In genomic region chr9:92374705-92375199, GRCm38 (mm10) we compare ENCODE assay signal across 8 mouse cellular contexts.
DNase-seq lines count a peak whose midpoint lies in the region; ATAC-seq lines count a peak whose summit lies in the region.

No protein-coding gene starts in this region.

- no peak overlapping the region for H3K4me2 ChIP-seq in hindbrain, embryonic 14.5 days (replicated peaks)
- H3K4me2 ChIP-seq in forebrain, embryonic 14.5 days (ENCODE audit: low read length) = no peak overlapping the region

- H3K9ac ChIP-seq in hindbrain, embryonic 14.5 days = no peak overlapping the region
- H3K9ac ChIP-seq in forebrain, embryonic 14.5 days (ENCODE audit: low read length) = no peak overlapping the region

- H3K4me1 ChIP-seq in hindbrain, embryonic 14.5 days (replicated peaks; ENCODE audit: control insufficient read depth, insufficient read depth, low read length) = no peaks in the 10 kb centered on the region
- no peaks in the 10 kb centered on the region for H3K4me1 ChIP-seq in hindbrain, embryonic 10.5 days (replicated peaks)
- no peaks in the 10 kb centered on the region for H3K4me1 ChIP-seq in forebrain, embryonic 14.5 days (ENCODE audit: control insufficient read depth, insufficient read depth, low read length)

- WGBS in hindbrain, embryonic 14.5 days = 67% methylated on average over 7 of the region's 7 CpGs
- WGBS in hindbrain, embryonic 10.5 days = 68% methylated on average over 7 of the region's 7 CpGs
- WGBS in forebrain, embryonic 14.5 days = 70% methylated on average over 7 of the region's 7 CpGs

- H3K36me3 ChIP-seq in hindbrain, embryonic 14.5 days (replicated peaks; ENCODE audit: control insufficient read depth, insufficient read depth) = no peaks in the 10 kb centered on the region
- no peaks in the 10 kb centered on the region for H3K36me3 ChIP-seq in hindbrain, embryonic 10.5 days
- H3K36me3 ChIP-seq in forebrain, embryonic 14.5 days (ENCODE audit: control insufficient read depth, insufficient read depth, low read length) = no peaks in the 10 kb centered on the region

- no peak overlapping the region for H3K27ac ChIP-seq in hindbrain, embryonic 14.5 days
- H3K27ac ChIP-seq in hindbrain, embryonic 10.5 days = no peak overlapping the region
- H3K27ac ChIP-seq in forebrain, embryonic 14.5 days (ENCODE audit: low read depth, low read length) = no peak overlapping the region

- no peak overlapping the region for H3K4me3 ChIP-seq in hindbrain, embryonic 14.5 days (replicated peaks; ENCODE audit: low read length)
- H3K4me3 ChIP-seq in hindbrain, embryonic 10.5 days = no peak overlapping the region
- H3K4me3 ChIP-seq in forebrain, embryonic 14.5 days (ENCODE audit: low read depth, low read length) = no peak overlapping the region

- H3K27me3 ChIP-seq in hindbrain, embryonic 14.5 days (ENCODE audit: control insufficient read depth, insufficient read depth, low read length) = no peaks in the 10 kb centered on the region
- H3K27me3 ChIP-seq in hindbrain, embryonic 10.5 days (ENCODE audit: insufficient read depth, poor library complexity, severe bottlenecking) = no peaks in the 10 kb centered on the region
- H3K27me3 ChIP-seq in forebrain, embryonic 14.5 days (replicated peaks; ENCODE audit: control insufficient read depth, insufficient read depth, low read length) = no peaks in the 10 kb centered on the region

- no peaks in the 10 kb centered on the region for H3K9me3 ChIP-seq in hindbrain, embryonic 14.5 days (ENCODE audit: control insufficient read depth, low read length)
- H3K9me3 ChIP-seq in hindbrain, embryonic 10.5 days = no peaks in the 10 kb centered on the region
- H3K9me3 ChIP-seq in forebrain, embryonic 14.5 days (replicated peaks; ENCODE audit: control insufficient read depth, low read length) = no peaks in the 10 kb centered on the region

- ATAC-seq in hindbrain, embryonic 14.5 days (ENCODE audit: low FRiP score) = peak; percentile 60; the same call in 1 of the 2 replicates
- peak; percentile 55; the same call in 1 of the 2 replicates for ATAC-seq in forebrain, embryonic 14.5 days
- ATAC-seq in megakaryocyte progenitor cell, adult 5-6 weeks (replicated peaks; ENCODE audit: poor library complexity) = peak; percentile 88

- no peak for DNase-seq in hindbrain, embryonic 14.5 days (ENCODE audit: low spot score)
- no peak for DNase-seq in hindbrain, embryonic 10.5 days (ENCODE audit: low spot score)
- DNase-seq in forebrain, embryonic 14.5 days (ENCODE audit: low spot score) = peak; percentile 32
- DNase-seq in kidney, adult 18-20 months = peak; percentile 56
- no peak for DNase-seq in spleen, postnatal 14 days (ENCODE audit: low spot score in 2 of 2)
- no peak for DNase-seq in adrenal gland, postnatal 10 days
- no peak for DNase-seq in cerebellum, adult 9-11 months

Comparison
In these comparisons a context has a peak if more than half of its experiments do, and no peak if none do; other contexts are left out.
1. DNase-seq: peak in forebrain, embryonic 14.5 days (single experiment) and kidney, adult 18-20 months (single experiment); none in hindbrain, embryonic 14.5 days (single experiment), hindbrain, embryonic 10.5 days (single experiment), spleen, postnatal 14 days (0 of 2), adrenal gland, postnatal 10 days (single experiment) and cerebellum, adult 9-11 months (single experiment).
2. Peak in every context shown above with its lines, with median percentiles within 50 percentile points of each other: ATAC-seq.